Mouse (Mus musculus): ENCODE results near the gene Olfr433.
"Not testable (repeated sequence)": the region's sequence is repeated elsewhere in the genome, so short reads cannot be mapped to it uniquely, and the experiment has no call there.

Gene Olfr433

DNA sequence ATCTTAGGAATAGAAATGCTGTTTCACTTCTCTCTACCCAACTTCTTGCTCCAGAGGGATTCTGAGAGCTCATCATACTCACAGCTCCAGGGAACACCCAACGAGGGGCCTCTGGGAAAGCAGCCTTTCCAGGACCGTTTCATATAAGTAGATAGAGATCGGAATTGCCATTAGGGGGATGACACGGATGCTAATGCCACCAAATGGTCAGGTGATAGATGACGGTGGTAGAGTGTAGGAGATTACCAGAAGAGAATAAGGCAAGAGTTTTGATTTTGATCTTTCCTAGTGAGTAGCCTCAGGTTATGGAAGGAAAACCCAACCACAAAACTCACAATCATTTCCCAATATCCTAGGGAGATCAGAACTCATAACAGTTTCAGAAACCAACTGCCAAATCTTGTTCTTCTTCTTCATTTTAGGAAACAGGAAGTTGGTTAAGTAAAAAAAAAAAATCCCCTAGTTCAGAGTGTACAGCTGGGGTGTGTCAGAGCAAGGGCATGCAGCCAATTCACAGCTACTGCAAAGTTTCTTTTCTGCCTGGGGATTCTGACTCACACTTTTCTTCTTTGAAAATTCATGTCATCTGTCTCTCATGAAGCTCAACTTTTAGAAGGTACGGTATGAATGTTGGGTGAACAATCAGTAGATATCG, at the start of gene Olfr433:
Gene Olfr433 (plus strand): TSS at position 183 of the 655 bp plus-strand sequence.
- peak; percentile 78 for DNase-seq

DNA sequence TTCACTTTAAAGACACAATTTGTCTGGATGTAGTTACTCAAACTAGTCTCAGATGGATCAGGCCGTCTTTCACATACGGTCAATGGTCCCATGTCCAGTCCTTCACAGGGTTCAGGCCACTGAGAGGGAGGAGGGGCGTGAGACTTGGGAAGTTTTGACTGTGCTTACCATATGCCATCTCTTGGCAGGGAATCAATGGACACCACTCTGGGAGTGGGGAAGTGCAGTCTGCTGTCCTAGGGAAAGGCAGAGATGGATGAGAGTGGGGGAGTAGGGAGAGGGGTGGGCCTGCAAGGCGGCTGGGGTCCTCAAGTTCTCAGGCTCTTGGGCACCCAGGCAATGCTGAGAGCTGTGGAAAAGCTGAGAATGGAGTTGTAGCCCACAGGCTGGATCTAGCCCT, 45.5 kb upstream of the Olfr433 start:
- no peak for DNase-seq

DNA sequence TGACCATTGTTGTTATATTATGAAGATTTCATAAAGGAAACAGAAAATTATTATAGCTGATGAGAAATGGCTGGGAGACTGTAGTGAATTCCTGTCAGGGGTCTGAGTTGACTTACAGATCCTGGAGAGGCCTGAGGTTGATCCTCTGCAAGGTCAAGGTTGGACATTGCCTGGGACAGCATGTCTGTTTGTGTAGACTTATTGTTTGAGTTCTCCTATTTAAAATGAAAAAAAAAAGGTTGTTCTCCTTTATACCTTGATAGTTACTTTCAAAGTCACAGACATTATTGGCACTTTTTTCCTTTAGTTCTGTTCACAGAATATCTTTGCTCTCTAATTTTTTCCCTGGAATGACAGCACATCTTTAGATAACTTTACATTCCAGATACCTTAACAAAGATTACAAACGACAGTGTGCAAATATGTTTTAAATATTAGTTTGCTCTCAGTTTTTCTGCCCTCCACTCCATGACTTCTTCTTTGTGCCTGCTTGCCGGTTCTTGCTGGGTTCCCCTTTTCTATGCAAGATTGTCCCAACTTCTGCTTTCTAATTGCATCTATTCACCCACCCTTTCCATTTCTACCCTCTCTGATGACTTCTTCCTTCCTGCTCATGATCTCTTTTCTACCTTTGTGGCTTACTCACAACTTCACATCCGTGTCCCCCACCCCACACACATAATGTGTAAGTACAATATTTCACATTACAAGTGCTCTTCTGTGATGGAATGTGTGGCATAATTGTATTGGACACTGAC, 36.0 kb upstream of the Olfr433 start:
- not testable (repeated sequence) for DNase-seq

DNA sequence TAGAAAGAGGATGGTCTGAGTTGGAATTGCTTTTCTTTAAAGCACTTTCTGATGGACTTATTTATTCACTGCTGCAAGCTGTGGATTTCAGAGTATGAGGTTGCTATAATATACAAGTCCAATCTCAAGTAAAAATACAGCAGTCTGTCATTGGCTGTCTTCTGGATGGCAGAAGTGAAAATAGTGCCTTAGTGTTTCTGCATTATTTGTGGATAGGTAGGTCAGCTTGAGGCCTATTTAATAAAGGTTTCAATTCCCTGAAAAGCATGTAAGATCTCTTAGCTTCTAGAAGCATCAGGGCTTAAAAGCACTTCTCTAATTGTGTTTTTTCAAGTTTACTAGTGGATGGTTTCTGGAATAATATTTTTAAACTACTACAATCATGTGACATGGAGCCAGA, 33.5 kb upstream of the Olfr433 start:
- not testable (repeated sequence) for DNase-seq

DNA sequence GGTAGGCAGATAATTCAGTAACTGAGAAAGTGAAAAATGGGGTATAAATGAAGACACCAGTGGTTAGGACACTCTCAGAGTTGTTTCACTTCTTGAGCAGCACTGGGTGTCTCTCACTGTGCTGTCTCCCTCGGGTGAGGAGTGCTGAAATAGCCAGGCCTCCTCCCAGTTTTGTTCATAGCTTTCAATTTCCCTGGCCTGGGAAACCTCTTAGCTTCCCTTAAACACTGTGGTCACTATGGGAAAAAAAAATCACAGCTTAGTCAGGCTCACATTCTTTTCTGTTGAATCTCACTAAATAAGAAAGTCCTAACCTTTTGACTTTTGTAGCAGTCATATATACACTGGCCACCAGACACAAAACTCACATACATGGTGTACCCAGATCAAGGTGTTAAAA, 8.8 kb upstream of the Olfr433 start, which contains the start of gene Ifi205:
Gene Ifi205 (minus strand): TSS at position 113 of the 400 bp plus-strand sequence.
- no peak for DNase-seq

DNA sequence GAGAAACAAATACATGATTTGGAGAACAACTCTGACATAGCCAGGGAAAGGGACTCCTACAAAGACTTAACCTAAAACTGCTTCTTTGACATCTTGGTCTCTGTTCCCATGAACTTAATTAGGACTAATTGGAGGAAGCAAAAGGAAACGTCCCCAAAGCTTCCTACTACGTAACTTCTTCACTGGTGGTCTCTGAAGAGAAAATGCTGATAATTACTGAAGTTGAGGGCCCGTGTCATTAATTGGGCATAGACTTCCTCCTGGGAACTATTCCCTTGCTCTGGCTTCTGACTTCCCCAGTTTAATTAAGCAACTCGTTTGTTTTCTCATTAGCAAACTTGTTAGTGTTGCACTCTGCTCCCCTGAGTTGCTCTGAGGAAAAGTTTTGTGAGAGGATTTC, 4.7 kb upstream of the Olfr433 start:
- no peak for DNase-seq

DNA sequence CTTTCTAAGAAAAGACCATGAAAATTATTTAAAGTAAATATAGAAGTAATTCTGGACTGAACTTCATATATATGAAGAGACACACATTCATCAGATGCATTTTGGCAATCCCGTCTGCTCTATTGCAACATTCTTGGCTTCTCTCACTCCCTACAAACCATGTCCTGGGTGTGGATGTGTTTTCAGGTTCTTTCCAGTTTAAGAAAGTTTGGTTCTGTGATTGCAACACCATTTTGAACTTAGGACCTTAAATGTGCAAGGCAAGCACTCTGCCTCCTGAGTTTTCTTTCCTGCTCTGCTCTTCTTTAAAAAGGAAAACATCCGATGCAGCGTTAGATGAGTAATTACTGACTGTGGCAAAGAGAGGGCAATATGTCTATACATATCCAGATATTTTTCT, 2.0 kb upstream of the Olfr433 start:
- DNase-seq: no peak

DNA sequence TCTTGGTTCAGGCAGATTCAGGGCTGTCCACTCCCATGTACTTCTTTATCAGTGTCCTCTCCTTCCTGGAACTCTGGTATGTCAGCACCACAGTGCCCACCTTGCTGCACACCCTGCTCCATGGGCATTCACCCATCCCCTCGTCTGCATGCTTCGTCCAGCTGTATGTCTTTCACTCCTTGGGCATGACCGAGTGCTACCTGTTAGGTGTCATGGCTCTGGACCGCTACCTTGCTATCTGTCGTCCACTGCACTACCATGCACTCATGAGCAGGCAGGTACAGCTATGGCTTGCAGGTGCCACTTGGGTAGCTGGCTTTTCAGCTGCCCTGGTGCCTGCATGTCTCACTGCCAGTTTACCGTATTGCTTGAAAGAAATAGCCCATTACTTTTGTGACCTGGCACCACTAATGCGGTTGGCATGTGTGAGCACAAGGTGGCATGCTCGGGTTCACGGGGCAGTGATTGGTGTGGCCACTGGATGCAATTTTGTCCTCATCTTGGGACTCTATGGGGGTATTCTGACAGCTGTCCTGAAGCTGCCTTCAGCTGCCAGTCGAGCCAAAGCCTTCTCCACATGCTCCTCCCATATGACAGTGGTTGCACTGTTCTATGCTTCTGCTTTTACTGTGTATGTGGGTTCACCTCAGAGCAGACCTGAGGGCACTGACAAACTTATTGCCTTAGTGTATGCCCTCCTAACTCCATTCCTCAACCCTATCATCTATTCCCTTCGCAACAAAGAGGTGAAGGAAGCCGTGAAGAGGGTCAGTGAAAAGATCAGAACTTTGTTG, 1.8 kb downstream of the Olfr433 start:
- not testable (repeated sequence) for DNase-seq

DNA sequence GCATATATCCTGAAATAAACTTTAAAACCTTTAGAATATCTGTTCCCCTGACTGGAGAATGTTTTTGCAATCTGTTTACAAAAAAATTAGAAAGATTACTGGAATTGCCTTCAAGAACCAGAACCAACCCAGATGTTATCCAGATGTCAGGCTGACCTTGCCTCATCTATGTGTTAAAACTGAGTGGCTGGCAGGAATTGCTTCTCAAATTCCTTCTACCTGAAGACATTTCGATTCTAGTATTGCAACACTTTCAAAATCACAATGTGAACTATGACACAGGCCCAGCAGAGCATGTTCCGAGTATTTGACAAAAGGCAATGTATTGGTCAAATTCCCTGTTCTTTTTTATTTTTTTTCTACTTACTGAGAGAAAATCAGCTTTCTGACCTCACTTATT, 3.9 kb downstream of the Olfr433 start:
- no peak for DNase-seq

DNA sequence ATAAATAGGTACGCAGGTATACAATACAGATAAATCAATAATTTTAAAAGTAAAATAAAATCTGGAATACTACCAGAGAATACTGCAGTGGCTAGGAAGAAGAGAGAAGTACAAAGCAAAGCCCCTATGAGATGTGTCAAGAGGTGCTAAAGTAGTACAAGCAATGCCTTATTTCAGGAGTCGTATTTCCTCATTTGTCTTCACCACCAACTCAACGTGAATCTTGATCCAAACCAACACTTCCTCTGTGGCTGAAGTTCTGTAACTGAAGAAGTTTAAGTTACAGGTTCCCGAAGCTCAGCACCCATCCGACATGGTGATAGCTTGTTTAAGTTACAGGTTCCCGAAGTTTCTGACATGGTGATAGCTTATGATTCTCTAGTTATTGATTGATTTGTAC, 7.7 kb downstream of the Olfr433 start:
- not testable (repeated sequence) for DNase-seq

DNA sequence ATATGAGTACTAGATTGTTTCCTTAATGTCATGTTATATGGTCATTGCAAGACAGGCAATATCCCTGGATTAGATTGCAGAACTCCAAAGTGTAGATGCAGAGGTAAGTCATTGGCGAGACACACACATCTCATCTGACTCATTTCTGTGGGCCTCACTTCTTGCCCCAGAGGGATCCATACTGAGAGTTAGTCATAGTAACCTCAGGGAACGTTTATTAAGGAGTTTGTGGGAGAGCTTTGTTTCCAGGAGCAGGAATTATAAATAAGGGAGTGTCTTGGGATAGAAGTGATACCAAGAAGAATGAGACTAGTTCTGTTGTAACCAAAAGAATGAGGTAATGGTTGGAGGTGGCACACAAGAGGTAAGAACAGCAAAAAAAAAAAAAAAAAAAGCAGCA, 8.4 kb downstream of the Olfr433 start, which contains the start of gene Olfr432:
Gene Olfr432 (plus strand): TSS at position 313 of the 400 bp plus-strand sequence.
- DNase-seq: no peak

DNA sequence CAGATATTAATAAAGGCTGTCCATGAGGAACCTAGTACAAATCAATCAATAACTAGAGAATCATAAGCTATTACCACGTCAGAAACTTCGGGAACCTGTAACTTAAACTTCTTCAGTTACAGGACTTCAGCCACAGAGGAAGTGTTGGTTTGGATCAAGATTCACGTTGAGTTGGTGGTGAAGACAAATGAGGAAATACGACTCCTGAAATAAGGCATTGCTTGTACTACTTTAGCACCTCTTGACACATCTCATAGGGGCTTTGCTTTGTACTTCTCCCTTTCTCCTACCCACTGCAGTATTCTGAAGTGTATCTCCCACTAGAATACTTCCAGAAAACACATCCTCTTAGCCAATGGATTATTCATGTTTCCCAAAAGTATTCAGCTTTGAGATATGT, 8.9 kb downstream of the Olfr433 start:
- not testable (repeated sequence) for DNase-seq

DNA sequence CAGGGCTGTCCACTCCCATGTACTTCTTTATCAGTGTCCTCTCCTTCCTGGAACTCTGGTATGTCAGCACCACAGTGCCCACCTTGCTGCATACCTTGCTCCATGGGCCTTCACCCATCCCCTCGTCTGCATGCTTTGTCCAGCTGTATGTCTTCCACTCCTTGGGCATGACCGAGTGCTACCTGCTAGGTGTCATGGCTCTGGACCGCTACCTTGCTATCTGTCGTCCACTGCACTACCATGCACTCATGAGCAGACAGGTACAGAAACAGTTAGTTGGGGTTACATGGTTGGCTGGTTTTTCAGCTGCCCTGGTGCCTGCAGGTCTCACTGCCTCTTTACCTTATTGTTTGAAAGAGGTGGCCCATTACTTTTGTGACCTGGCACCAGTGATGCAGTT, 10.0 kb downstream of the Olfr433 start:
- DNase-seq: no peak

DNA sequence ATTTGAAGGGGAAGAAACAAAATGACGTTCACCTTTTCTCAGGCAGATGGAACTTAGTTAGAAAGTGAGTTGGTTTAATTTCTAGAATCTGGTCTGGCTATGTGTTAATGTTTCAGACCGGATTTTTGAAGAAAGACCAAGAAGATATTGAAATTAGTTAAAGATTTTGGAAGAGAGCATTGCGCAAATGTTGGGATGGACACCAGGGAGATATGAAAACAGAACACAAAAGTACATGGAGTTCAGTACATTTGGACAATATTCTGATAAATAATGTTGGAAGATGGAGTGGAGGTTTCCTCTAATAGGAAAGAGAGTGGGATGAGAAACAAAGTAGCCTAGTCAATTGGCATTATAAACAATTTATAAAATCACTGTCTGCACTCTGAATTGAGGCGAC, 11.0 kb downstream of the Olfr433 start:
- DNase-seq: no peak

DNA sequence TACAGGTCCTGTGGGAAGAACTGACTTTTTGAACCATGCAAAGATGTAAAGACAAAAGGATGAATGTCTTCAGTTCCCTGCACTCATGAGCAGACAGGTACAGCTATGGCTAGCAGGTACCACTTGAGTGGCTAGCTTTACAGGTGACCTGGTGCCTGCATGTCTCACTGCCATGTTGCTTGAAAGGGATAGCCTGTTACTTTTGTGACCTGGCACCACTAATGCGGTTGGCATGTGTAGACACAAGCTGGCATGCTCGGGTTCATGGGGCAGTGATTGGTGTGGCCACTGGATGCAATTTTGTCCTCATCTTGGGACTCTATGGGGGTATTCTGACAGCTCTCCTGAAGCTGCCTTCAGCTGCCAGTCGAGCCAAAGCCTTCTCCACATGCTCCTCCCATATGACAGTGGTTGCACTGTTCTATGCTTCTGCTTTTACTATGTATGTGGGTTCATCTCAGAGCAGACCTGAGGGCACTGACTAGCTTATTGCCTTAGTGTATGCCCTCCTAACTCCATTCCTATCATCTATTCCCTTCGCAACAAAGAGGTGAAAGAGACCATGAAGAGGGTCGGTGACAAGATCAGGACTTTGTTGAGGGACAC, 11.5 kb downstream of the Olfr433 start:
- DNase-seq: no peak

DNA sequence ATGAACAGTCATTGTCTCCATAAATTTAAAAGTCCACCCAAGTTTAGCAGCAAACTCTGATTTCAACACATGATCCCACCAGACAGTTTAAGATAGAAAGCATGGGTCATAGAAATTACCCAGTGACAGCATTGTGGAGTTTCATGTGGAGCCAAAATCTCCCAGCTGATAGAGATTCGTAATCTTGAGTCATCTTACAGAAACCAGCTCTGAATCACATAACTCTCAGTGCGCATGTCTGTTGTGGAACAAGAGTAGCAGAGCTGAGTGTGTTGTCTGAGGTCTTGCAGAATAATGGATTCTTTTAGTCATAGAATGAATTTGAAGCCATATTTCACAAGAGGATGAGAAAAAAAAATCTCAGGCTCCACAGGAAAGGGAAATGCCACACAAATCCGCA, 12.5 kb downstream of the Olfr433 start:
- DNase-seq: no peak

DNA sequence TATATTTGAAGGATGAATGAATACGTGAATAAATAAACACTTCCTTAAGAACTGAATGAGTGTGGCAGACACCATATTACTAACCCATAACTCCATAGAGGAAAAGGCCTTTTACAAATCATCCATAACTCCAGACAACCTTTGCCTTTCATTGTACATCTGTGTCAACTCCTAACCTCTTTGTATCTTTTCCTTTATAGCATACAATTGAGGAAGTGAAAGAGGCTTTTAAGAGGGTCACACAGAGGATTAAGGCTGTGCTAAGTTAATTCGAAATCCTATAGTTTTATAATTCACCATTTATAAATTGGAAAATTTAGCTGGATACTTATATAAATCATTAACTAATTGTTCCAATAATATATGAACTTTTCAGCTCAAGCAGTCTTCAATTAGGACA, 14.7 kb downstream of the Olfr433 start:
- no peak for DNase-seq

DNA sequence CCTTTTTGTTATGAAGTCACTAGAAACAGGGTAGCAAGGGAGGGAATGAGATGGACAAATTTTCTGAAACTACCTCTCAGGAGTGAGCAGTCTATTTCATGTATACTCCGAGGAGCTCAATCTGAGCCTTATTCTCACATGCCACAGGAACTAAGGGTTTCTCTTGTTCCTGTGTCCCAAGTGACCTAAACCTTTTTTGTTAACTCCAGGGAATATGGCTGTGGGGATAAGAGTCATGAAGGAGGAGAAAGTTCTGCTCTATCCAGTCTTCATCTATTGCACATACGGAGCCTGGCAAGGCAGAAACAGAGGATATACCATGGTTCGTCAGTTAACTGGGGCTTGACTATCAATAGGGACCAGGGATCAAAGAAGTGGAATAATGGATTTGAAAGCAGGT, 25.8 kb downstream of the Olfr433 start, which contains the start of gene Olfr430:
Gene Olfr430 (plus strand): TSS at position 301 of the 400 bp plus-strand sequence.
- DNase-seq: no peak

DNA sequence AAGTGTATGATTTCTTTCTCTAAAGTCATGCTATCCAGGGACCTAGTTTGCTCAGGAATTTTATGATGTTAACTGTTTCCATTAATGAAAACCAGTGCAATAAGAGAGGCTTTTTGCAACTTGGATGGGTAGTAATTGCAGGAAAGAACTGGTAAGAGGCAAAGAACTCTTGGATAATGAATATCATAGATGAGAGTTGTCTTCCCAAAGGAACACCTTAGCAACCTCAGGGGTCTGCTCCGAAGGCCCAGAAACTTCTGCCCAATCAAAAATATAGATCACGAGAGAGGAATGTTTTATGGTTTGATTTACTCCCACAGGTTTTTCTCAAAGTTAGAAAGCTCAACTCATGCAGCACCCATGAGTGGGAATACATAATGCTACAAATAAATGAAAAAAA, 43.5 kb downstream of the Olfr433 start, which contains the start of gene Olfr429:
Gene Olfr429 (plus strand): TSS at position 301 of the 400 bp plus-strand sequence.
- no peak for DNase-seq

All from lung, postnatal 10 days (tissue).